Mouse (Mus musculus): ENCODE measurements around the gene Tmcc1. TPM values are rescaled to one million over a fixed set of nuclear protein-coding genes. Genes with fewer than 3 reads are reported as not detected.

Gene Tmcc1
- total RNA-seq, 2 experiments from 2014 or later, result 22.9 to 27.0 TPM

- DNase-seq, result no peak
These were observed 200.3 kb downstream of the Tmcc1 start for GRCm38 (mm10) chr6:115992981-115993380.

DNA sequence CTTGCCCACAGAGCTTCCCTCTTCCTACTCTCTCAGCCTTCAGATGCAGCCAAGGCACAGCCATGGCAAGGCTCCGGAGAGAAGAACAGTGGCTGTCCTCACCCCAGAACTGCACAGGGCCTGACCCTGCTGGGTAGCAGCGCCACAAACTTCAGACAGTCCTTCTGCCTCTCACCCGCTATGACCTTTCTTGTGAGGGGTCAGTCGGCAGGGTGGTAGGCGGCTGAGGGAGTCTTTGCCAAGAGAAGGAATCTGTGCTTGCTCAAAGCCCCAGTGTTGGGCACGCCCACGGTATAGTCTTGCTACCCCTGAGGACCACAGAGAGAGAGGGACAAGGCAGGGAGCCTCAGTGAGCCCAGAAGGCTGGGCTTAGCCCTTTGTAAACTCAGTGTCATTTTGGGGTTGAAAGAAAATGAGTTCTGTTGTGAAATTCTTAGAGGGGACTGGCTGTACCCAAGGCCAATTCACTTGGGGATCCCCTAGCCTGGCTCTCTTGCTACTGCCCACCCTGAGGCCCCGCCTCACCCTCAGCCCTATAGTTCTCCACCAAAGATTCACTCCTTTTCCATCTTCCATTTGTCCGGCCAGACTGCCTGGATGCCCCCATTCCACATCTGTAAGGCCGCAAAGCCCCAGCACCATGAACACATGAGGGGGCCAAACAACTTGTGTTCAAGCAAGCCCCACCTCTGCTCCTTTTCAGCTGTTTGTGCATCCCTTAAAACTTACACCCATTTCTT lies 201.2 kb downstream of the Tmcc1 start:
- DNase-seq, result peak; percentile 56

DNA sequence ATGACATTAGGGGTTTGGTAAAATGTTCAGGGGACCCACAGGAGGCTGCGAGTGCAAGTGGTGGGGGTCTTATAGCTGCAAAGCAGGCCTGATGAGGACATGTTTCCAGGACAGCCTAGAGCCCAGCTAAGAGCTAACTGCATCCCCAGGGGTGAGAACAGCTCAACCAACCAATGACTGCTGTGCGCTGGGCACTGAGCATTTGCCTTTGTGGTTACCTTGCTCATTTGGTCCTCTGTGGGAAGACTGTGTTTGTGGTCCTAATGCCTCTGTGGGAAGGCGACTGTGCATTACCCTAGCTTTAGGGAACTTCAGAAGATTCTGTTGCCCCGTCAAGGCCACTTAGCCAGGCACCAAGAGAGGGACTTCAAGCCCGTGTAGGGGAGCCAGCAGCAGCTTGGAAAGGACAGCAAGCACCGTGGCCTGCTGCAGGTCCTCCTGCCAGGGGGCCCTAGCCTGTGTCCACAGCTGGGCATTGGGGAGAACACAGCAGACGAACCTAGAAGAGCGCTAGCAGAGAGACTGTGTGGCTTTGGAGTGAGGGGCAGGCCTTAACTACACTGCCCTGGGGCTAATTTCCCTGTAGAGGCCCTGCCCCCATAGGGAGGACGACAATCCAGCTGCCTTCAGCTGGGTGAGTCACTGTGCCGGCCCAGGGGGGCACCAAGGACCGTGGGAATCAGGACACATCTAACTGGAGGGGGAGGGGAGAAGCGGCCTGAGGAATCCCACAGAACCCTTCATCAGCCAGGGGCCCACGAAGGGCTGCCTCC lies 202.0 kb downstream of the Tmcc1 start:
- peak; percentile 82 for DNase-seq

- DNase-seq, result no peak
These were observed 202.8 kb downstream of the Tmcc1 start for GRCm38 (mm10) chr6:115990479-115990878.

DNA sequence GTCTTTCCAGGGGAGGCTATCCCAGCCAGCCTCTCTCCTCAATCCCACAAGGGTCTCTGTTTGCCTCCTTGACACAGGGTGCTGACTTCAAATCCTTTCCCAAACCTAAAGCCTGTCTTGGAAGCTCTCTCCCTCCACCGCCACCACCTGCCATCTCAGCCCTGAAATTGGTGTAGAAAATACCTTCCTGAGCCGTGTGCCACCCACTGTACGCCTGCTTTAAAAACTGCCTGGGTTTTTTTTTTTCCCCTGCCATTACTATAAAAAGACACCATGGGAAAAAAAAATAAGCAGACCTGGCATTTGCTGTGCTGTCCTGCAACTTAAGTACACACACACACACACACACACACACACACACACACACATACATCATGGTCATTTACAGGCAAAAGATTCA lies 203.2 kb downstream of the Tmcc1 start:
- no peak for DNase-seq

DNA sequence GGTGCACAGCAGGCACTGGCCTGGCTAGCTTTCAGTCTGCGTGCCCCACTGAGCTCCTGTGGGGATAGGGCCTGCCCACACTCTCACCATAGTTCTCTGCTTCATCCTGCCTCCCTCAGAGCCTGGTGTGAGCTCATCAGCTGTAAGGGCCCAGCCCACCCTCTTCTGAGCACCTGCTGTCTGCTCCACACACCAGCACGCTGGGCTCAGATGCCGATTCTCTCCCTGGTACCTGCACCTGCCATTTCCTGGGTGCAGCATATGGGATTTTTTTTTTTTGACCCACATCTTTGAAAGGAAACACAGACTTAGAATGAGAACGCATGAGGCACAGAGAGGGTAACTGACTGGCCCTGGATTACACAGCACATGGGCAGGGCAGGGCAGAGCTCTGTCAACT lies 203.7 kb downstream of the Tmcc1 start:
- no peak for DNase-seq

DNA sequence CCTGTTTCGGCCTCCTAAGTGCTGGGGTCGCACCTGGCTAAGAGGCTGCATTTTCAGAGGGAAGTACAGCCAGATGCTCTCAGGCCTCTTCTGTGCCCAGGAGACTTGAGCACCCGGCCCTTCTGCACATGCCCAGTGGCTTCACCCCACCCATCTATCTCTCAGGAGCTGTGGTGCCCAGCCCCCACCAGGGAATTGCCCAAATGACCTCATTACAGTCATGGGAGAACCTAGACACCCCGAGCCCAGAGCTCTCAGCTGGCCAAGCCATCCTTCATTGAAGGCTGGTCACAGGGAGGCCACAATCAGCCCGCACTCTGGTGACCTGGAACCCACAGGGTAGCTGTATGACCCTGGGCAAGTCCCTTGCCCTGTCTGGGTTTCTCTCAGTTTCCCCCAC lies 204.3 kb downstream of the Tmcc1 start:
- DNase-seq, result peak; percentile 67

DNA sequence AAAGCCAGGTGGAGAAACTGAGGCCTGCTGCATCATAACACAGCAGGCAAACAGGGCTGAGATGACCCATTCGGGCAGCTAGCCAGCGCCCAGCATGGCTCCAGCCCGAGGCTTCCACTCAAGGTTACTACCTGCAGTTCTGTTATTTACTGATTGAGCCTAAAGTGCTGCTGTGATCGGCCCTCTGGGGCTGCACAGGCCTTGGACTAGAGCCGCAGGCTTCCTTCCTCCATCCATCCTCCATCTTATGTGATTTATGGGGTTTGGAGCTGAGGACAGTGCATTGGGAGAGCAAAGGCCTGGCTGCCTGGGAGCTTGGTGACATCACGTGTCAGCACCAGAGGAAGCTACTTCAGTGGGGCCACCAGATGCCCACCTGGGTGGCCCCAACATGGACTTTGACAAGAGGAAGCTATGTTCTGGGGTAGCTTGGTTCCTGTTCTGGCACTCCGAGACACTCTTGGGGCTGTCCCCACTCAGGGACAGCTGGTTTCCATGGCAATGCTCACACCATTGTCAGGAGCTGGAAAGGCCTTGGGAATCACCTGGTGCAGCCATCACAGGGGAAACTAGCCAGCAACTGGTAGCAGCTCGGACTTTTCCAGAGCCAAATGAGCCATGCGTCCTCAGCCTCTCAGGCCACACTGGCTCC lies 206.1 kb downstream of the Tmcc1 start:
- peak; percentile 77 for DNase-seq

- DNase-seq, result no peak
These were observed 206.7 kb downstream of the Tmcc1 start for GRCm38 (mm10) chr6:115986472-115987095.

DNA sequence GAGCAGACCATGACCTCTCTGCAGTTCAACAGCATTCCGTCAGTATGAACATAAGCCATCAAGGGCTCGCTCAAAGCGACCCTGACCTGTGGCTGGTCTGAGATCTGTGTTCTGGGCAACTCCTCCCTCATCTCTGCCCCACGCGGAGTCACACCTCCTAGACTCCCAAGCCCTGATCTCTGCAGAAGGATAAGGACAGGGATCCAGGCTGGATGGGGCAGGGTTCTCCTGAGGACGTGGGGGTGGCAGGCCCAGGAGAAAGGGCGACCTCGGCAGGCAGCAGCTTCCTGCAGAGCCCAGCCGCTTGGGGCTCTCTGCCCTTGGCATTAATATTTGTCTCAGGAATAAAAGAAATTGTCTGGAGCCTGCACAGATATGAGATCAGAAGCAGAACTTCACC lies 207.7 kb downstream of the Tmcc1 start:
- peak; percentile 67 for DNase-seq

DNA sequence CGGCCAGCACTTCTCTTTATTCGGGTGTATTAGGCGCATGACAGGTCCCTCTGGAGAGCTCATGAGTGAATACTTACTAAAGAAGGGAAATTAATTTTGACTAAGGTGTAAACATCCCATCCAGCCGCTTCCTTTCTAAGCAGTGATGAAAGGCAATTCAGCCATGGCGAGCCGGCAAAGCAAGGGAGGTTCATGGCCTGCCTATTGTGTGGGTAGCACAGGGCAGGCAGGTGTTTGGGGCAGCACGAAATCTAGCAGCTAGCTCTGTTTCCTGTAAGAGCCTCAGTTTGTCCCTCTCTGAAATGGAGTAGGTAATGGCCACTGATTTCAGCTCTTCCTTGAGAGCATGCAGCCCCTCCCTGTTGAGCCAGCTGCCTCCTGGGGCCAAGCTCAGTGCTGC lies 208.7 kb downstream of the Tmcc1 start:
- DNase-seq, result no peak

DNA sequence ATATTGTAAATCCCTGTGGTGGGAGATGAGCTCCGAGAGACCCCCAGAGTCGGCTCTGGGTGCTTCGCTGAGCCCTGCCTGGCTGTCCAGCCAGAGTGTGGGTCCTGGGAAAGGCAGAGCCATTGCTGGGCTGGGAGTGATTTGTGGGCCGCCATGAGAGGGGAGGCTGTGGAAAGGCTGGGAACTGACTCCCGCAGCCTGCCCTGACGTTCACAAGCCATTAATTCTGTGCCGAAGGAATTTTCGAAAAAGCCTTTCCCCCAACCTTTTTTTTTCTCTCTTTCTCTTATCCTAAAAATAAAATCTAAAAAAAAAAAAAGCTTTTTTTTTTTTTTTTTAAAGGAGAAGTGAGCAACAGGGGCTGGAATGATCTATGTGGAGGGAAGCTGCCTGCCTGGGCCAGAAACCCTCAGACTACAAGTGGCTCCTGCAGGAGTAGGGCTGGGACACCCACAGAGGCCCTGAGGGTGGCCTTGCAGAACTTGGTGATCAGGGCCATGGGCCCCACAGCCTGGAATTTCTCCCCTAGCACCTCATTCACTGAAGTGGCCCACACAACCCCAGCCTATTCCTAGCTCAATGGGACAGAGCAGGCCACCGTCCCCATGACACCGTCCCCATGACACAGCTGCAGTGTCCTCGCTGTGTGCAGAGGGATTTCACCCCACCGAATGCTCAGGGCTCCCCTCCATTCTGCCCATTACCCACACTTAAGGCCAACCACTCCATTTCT lies 209.8 kb downstream of the Tmcc1 start:
- DNase-seq, result no peak

DNA sequence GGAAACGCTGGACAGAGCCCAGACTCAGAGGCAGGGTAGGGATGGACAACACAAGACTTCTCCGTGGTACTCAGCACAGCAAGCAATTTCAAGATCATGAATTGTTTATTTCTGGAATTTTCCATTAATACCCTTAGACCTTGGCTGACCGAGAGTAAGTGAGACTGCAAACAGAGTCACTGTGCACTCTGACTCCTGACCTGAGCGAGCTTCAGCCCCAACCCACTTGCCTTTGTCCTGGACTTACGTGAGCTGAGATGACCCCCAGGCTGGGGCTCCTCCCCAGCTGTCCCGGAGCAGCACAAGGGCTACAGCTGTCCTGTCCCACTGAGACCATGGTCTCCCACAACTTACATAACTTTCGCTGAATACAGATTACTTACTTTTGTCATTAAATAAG lies 210.4 kb downstream of the Tmcc1 start:
- no peak for DNase-seq

- DNase-seq, result no peak
These were observed 214.7 kb downstream of the Tmcc1 start for GRCm38 (mm10) chr6:115978596-115978995.

GRCm38 (mm10) chr6:115977810-115978209 lies 215.5 kb downstream of the Tmcc1 start:
- peak; percentile 72 for DNase-seq

DNA sequence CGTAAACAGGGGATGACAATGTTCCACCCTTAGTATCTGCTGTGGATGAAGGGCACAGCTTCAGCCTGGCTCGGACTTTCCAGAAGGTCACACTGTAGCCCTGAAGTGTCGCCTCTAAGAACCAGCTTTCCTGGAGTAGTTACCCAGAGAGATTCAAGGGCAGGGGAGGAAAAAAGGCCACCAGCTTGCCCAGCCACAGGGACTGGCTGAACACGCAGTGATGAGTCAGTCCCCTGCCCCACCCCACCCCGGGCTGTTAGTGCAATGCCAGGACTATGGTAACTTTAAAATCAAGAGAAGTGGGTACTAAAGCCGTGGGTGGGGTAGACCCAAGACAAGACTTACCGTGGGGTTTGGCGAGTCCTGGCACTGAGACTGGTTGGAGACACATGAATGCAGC lies 217.7 kb downstream of the Tmcc1 start:
- DNase-seq, result peak; percentile 75

- DNase-seq, result no peak
These were observed 219.2 kb downstream of the Tmcc1 start for GRCm38 (mm10) chr6:115973881-115974662.

- no peak for DNase-seq
These were observed 220.0 kb downstream of the Tmcc1 start for GRCm38 (mm10) chr6:115973139-115973875.

- no peak for DNase-seq
These were observed 221.1 kb downstream of the Tmcc1 start for GRCm38 (mm10) chr6:115972083-115972764.

All from adrenal gland, postnatal 10 days (tissue).